Mouse (Mus musculus) bone marrow, adult 2 months (tissue): ENCODE data around the gene Apol10b.

ENCODE experiments used
- CTCF ChIP-seq: fragments of 200-500 bp; IDR thresholded peaks from 2 replicates; pipeline ENCODE4 v1.5.1; 2011; ENCODE audit warnings: low read length, control low read depth; ENCODE audit not compliant: control insufficient read depth, insufficient read depth
- POLR2A ChIP-seq: fragments of 200-500 bp; IDR thresholded peaks from 2 replicates; pipeline ENCODE4 v1.6.1; 2011; ENCODE audit warnings: low read depth, mild to moderate bottlenecking, control low read depth, low read length, borderline replicate concordance; ENCODE audit not compliant: control insufficient read depth

- no peak for TF ChIP-seq CTCF
- no peak for TF ChIP-seq POLR2A
Measured at GRCm38 (mm10) chr15:77588981-77589380, 6.9 kb downstream of the Apol10b start.
